Mouse (Mus musculus): Measurements from ENCODE around the gene Lrrc75b. TPM values are rescaled to one million over a fixed set of nuclear protein-coding genes. Genes with fewer than 3 reads are reported as not detected.
"Not testable (repeated sequence)": the region's sequence is repeated elsewhere in the genome, so short reads cannot be mapped to it uniquely, and the experiment has no call there.

The Lrrc75b gene
- polyA plus RNA-seq, 2 experiments from 2014 or later = 0.40 TPM; not detected in 1

GRCm38 (mm10) chr10:75530322-75530721 lies 29.8 kb downstream of the Lrrc75b start:
- ATAC-seq = no peak

GRCm38 (mm10) chr10:75525450-75525849 lies 34.7 kb downstream of the Lrrc75b start:
- ATAC-seq = not testable (repeated sequence)

GRCm38 (mm10) chr10:75521643-75522042 lies 38.5 kb downstream of the Lrrc75b start:
- no peak for ATAC-seq

- ATAC-seq = no peak
Observed at GRCm38 (mm10) chr10:75520581-75520980, 39.5 kb downstream of the Lrrc75b start.

- ATAC-seq = peak; percentile 81
Observed at GRCm38 (mm10) chr10:75517758-75518143, 42.4 kb downstream of the Lrrc75b start, which contains the start of gene Gucd1. TSS of gene Gucd1 (minus strand) at chr10:75517972.

GRCm38 (mm10) chr10:75517073-75517757 lies 42.9 kb downstream of the Lrrc75b start, which contains the start of gene Snrpd3:
TSS of gene Snrpd3 (plus strand) at chr10:75517551.
- peak; percentile 91 for ATAC-seq

GRCm38 (mm10) chr10:75516724-75517072 lies 43.4 kb downstream of the Lrrc75b start:
- ATAC-seq = no peak

GRCm38 (mm10) chr10:75516038-75516723 lies 43.9 kb downstream of the Lrrc75b start:
- no peak for ATAC-seq

GRCm38 (mm10) chr10:75515216-75516037 lies 44.7 kb downstream of the Lrrc75b start:
- ATAC-seq = no peak

GRCm38 (mm10) chr10:75514361-75514760 lies 45.8 kb downstream of the Lrrc75b start:
- ATAC-seq = no peak

GRCm38 (mm10) chr10:75513306-75514067 lies 46.6 kb downstream of the Lrrc75b start:
- no peak for ATAC-seq

- ATAC-seq = no peak
Observed at GRCm38 (mm10) chr10:75512796-75513195, 47.3 kb downstream of the Lrrc75b start.

- no peak for ATAC-seq
Observed at GRCm38 (mm10) chr10:75511897-75512296, 48.2 kb downstream of the Lrrc75b start.

- no peak for ATAC-seq
Observed at GRCm38 (mm10) chr10:75511060-75511459, 49.1 kb downstream of the Lrrc75b start.

GRCm38 (mm10) chr10:75510446-75510845 lies 49.7 kb downstream of the Lrrc75b start:
- no peak for ATAC-seq

GRCm38 (mm10) chr10:75505928-75506327 lies 54.2 kb downstream of the Lrrc75b start:
- ATAC-seq = not testable (repeated sequence)

- ATAC-seq = no peak
Observed at GRCm38 (mm10) chr10:75505130-75505495, 55.0 kb downstream of the Lrrc75b start.

GRCm38 (mm10) chr10:75504234-75505129 lies 55.6 kb downstream of the Lrrc75b start:
- ATAC-seq = no peak

- ATAC-seq = no peak
Observed at GRCm38 (mm10) chr10:75503692-75504091, 56.4 kb downstream of the Lrrc75b start.

GRCm38 (mm10) chr10:75501641-75502040 lies 58.5 kb downstream of the Lrrc75b start:
- no peak for ATAC-seq

GRCm38 (mm10) chr10:75500345-75500744 lies 59.8 kb downstream of the Lrrc75b start:
- no peak for ATAC-seq

Data from CD4-positive, CD25-positive, alpha-beta regulatory T cell, adult 4 months (primary cell).